8 mouse cellular contexts compared by ENCODE assay signal in genomic region chr10:81770506-81771403, GRCm38 (mm10). TPM values are rescaled to one million over a fixed set of nuclear protein-coding genes. Genes with fewer than 3 reads are reported as not detected.
DNase-seq lines count a peak whose midpoint lies in the region; ATAC-seq and TF ChIP-seq lines count a peak whose summit lies in the region.
"Not testable (repeated sequence)": the region's sequence is repeated elsewhere in the genome, so short reads cannot be mapped to it uniquely, and the experiment has no call there.

TSS of gene Gm3055 (minus strand) at chr10:81771161.

- not testable (repeated sequence) for H3K4me3 ChIP-seq in embryonic facial prominence, embryonic 14.5 days (ENCODE audit: low read depth, low read length); hindbrain, embryonic 14.5 days (replicated peaks; ENCODE audit: low read length); kidney, postnatal 0 days (replicated peaks; ENCODE audit: low read depth, low read length); liver, embryonic 12.5 days; neural tube, embryonic 13.5 days

- DNase-seq in embryonic facial prominence, embryonic 14.5 days (ENCODE audit: low spot score); hindbrain, embryonic 14.5 days (ENCODE audit: low spot score); kidney, postnatal 0 days (ENCODE audit: low spot score): not testable (repeated sequence)

- not testable (repeated sequence) for H3K27ac ChIP-seq in embryonic facial prominence, embryonic 14.5 days (replicated peaks; ENCODE audit: low read depth, low read length); hindbrain, embryonic 14.5 days; kidney, postnatal 0 days; liver, embryonic 12.5 days; neural tube, embryonic 13.5 days (replicated peaks)

- not testable (repeated sequence) for H3K4me2 ChIP-seq in embryonic facial prominence, embryonic 14.5 days (ENCODE audit: low read depth, low read length); hindbrain, embryonic 14.5 days (replicated peaks); kidney, postnatal 0 days (ENCODE audit: low read length); liver, embryonic 12.5 days; neural tube, embryonic 13.5 days

- no CpG with 5 or more reads among the region's 43 CpGs for WGBS in embryonic facial prominence, embryonic 14.5 days
- WGBS in hindbrain, embryonic 14.5 days: no CpG with 5 or more reads among the region's 43 CpGs
- no CpG with 5 or more reads among the region's 43 CpGs for WGBS in kidney, postnatal 0 days
- WGBS in liver, embryonic 12.5 days (ENCODE audit: insufficient replicate concordance): no CpG with 5 or more reads among the region's 43 CpGs
- WGBS in neural tube, embryonic 13.5 days: no CpG with 5 or more reads among the region's 43 CpGs

- H3K27me3 ChIP-seq in embryonic facial prominence, embryonic 14.5 days (replicated peaks; ENCODE audit: control insufficient read depth, insufficient read depth, low read length); hindbrain, embryonic 14.5 days (ENCODE audit: control insufficient read depth, insufficient read depth, low read length); kidney, postnatal 0 days (ENCODE audit: insufficient read depth, low read length); liver, embryonic 12.5 days (replicated peaks); neural tube, embryonic 13.5 days: not testable (repeated sequence)

- peak; percentile 96 for ATAC-seq in CD4-positive, CD25-positive, alpha-beta regulatory T cell, adult 4 months
- peak; percentile 99 for ATAC-seq in embryonic facial prominence, embryonic 14.5 days (ENCODE audit: low read depth)
- peak; percentile 96 for ATAC-seq in granulocyte monocyte progenitor cell, adult 5-6 weeks (replicated peaks; ENCODE audit: poor library complexity, severe bottlenecking)
- peak; percentile 99 for ATAC-seq in hindbrain, embryonic 14.5 days (ENCODE audit: low FRiP score)
- ATAC-seq in kidney, postnatal 0 days (replicated peaks; ENCODE audit: low FRiP score, low read depth): peak; percentile 95
- ATAC-seq in liver, embryonic 12.5 days: peak; percentile 86
- ATAC-seq in megakaryocyte-erythroid progenitor cell, adult 5-6 weeks (replicated peaks; ENCODE audit: low FRiP score, low TSS enrichment, poor library complexity, severe bottlenecking): peak; percentile 85
- peak; percentile 98 for ATAC-seq in neural tube, embryonic 13.5 days (ENCODE audit: low read depth)

- not testable (repeated sequence) for H3K9me3 ChIP-seq in embryonic facial prominence, embryonic 14.5 days (ENCODE audit: control insufficient read depth, low read length); hindbrain, embryonic 14.5 days (ENCODE audit: control insufficient read depth, low read length); kidney, postnatal 0 days (replicated peaks; ENCODE audit: low read length); liver, embryonic 12.5 days (replicated peaks); neural tube, embryonic 13.5 days

- not testable (repeated sequence) for H3K4me1 ChIP-seq in embryonic facial prominence, embryonic 14.5 days (ENCODE audit: control insufficient read depth, insufficient read depth, low read length); hindbrain, embryonic 14.5 days (replicated peaks; ENCODE audit: control insufficient read depth, insufficient read depth, low read length); kidney, postnatal 0 days (replicated peaks; ENCODE audit: insufficient read depth, low read length); liver, embryonic 12.5 days; neural tube, embryonic 13.5 days (replicated peaks)

- not testable (repeated sequence) for TF ChIP-seq CTCF in kidney, postnatal 0 days (IDR thresholded peaks at IDR 0.05; ENCODE audit: low read depth)

- H3K36me3 ChIP-seq in embryonic facial prominence, embryonic 14.5 days (ENCODE audit: control insufficient read depth, insufficient read depth, low read length); hindbrain, embryonic 14.5 days (replicated peaks; ENCODE audit: control insufficient read depth, insufficient read depth); kidney, postnatal 0 days (ENCODE audit: insufficient read depth, low read length); liver, embryonic 12.5 days; neural tube, embryonic 13.5 days: not testable (repeated sequence)

- H3K9ac ChIP-seq in embryonic facial prominence, embryonic 14.5 days (ENCODE audit: low read depth, low read length); hindbrain, embryonic 14.5 days; kidney, postnatal 0 days (ENCODE audit: low read depth, low read length); liver, embryonic 12.5 days; neural tube, embryonic 13.5 days: not testable (repeated sequence)

RNA-seq across cellular contexts. Expression of gene Gm3055, which starts in this region (rescaled TPM):
- 1 to 10 TPM; 8.6 to 9.7 TPM for polyA plus RNA-seq in CD4-positive, CD25-positive, alpha-beta regulatory T cell, adult 4 months (2017; shearing (Covaris generic))
- polyA plus RNA-seq in embryonic facial prominence, embryonic 14.5 days (2014; fragmentation: Nextera tagmentation; extraction: Ambion mirVana): 9.9 and 10.2 TPM in 2 replicates
- total RNA-seq in granulocyte monocyte progenitor cell, adult 5-6 weeks (2014; fragmentation: Nextera tagmentation): 2.6 and 5.2 TPM in 2 replicates
- 0.39 and 1.3 TPM in 2 replicates for total RNA-seq in granulocyte monocyte progenitor cell, adult 5-6 weeks (2017)
- polyA plus RNA-seq in hindbrain, embryonic 14.5 days (2014; fragmentation: Nextera tagmentation; extraction: Ambion mirVana): 18.8 and 21.9 TPM in 2 replicates
- polyA plus RNA-seq in kidney, postnatal 0 days (2015; fragmentation: Nextera tagmentation; extraction: Ambion mirVana): 7.3 and 7.4 TPM in 2 replicates
- polyA plus RNA-seq in liver, embryonic 12.5 days (2016; fragmentation: Nextera tagmentation; extraction: Ambion mirVana): 1.2 and 2.0 TPM in 2 replicates
- total RNA-seq in megakaryocyte-erythroid progenitor cell, adult 5-6 weeks (2014; fragmentation: Nextera tagmentation): 1.6 and 3.9 TPM in 2 replicates
- 2.4 and 3.0 TPM in 2 replicates for total RNA-seq in megakaryocyte-erythroid progenitor cell, adult 5-6 weeks (2017)
- 16.3 and 16.6 TPM in 2 replicates for polyA plus RNA-seq in neural tube, embryonic 13.5 days (2015; fragmentation: Nextera tagmentation; extraction: Ambion mirVana)
